Mouse (Mus musculus) spleen, adult 2 months (tissue): ENCODE measurements around the gene Tubgcp2.

Experiments
- CTCF ChIP-seq: fragments of 200-500 bp; IDR thresholded peaks from 2 replicates; pipeline ENCODE4 v1.5.1; 2011; ENCODE audit warnings: mild to moderate bottlenecking, inconsistent platforms; ENCODE audit not compliant: insufficient read depth, insufficient read length, insufficient replicate concordance; ENCODE audit errors: extremely low read depth
- POLR2A ChIP-seq: fragments of 200-500 bp; IDR thresholded peaks from 2 replicates; pipeline ENCODE4 v1.6.1; 2011; ENCODE audit warnings: low read depth, low read length, inconsistent platforms

DNA sequence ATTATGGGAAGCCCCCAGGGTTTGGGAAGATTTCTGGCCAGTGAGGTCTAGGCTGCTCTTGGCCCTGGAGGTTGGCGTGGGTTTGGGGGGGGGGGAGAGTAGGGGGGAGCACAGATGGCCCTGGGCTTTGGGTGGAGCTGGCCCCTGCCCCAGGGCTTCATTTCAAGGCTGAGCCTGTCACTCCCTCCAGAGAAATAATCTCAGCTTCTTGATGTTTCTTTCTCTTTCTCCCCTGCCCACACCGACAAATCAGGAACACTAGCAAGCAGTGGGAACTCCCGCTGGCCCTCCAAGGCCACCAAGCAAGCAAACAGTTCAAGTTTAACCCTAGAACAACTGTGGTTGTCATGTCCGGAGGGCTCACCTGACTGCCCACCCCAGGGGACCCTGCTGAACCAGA is 72.7 kb downstream of the Tubgcp2 start:
- TF ChIP-seq CTCF, result no peak
- no peak for TF ChIP-seq POLR2A
